Mouse (Mus musculus): Measurements from ENCODE around the gene Gm17409. TPM values are rescaled to one million over a fixed set of nuclear protein-coding genes. Genes with fewer than 3 reads are reported as not detected.

Gm17409 gene
- polyA plus RNA-seq, 1 experiment from 2014 or later = not detected

GRCm38 (mm10) chr2:58516000-58516399, 46.1 kb downstream of the Gm17409 start:
- no peaks in the 10 kb centered on the region for H3K27me3 ChIP-seq
- ATAC-seq = no peak
- no peak overlapping the region for H3K9ac ChIP-seq (replicated peaks)
- H3K4me2 ChIP-seq (replicated peaks) = no peak overlapping the region
- H3K9me3 ChIP-seq = no peaks in the 10 kb centered on the region
- H3K36me3 ChIP-seq = 0 out of 2 replicates have a peak, but pooled peaks cover 3% of the 10 kb centered on the region
- no peak overlapping the region for H3K4me3 ChIP-seq (replicated peaks)
- H3K27ac ChIP-seq = no peak overlapping the region; the same call in 1 of the 2 replicates
- peaks cover 5% of the 10 kb centered on the region for H3K4me1 ChIP-seq (replicated peaks)
- 54% methylated on average over 15 of the region's 15 CpGs for WGBS

- no peak for ATAC-seq
- Histone ChIP-seq H3K4me3 (replicated peaks) (no peak overlapping the region), H3K36me3 (0 out of 2 replicates have a peak, but pooled peaks cover 3% of the 10 kb centered on the region), H3K27ac (no peak overlapping the region), H3K9ac (replicated peaks) (no peak overlapping the region), H3K4me2 (replicated peaks) (no peak overlapping the region), H3K27me3 (no peaks in the 10 kb centered on the region), H3K9me3 (no peaks in the 10 kb centered on the region), H3K4me1 (replicated peaks) (peaks cover 5% of the 10 kb centered on the region)
- 84% methylated on average over 6 of the region's 6 CpGs for WGBS
These were observed 47.0 kb downstream of the Gm17409 start for GRCm38 (mm10) chr2:58516920-58517319.

- no peaks in the 10 kb centered on the region for H3K9me3 ChIP-seq
- H3K27ac ChIP-seq = no peak overlapping the region
- peaks cover 13% of the 10 kb centered on the region for H3K4me1 ChIP-seq (replicated peaks)
- 91% methylated on average over 1 of the region's 1 CpGs for WGBS
- H3K27me3 ChIP-seq = no peaks in the 10 kb centered on the region
- H3K9ac ChIP-seq (replicated peaks) = no peak overlapping the region
- H3K4me3 ChIP-seq (replicated peaks) = no peak overlapping the region
- ATAC-seq = no peak
- H3K4me2 ChIP-seq (replicated peaks) = no peak overlapping the region
- 0 out of 2 replicates have a peak, but pooled peaks cover 3% of the 10 kb centered on the region for H3K36me3 ChIP-seq
These were observed 48.6 kb downstream of the Gm17409 start for GRCm38 (mm10) chr2:58518517-58518916.

Other genes with a start within 250 kb of the Gm17409 start
- gene Acvr1c, start 112.2 kb upstream of the Gm17409 start, polyA plus RNA-seq (2015; fragmentation: Nextera tagmentation; extraction: Ambion mirVana) = 0.59 and 0.73 TPM in 2 replicates
- 3.6 and 4.2 TPM in 2 replicates for gene Acvr1, start 97.0 kb downstream of the Gm17409 start, polyA plus RNA-seq (2015; fragmentation: Nextera tagmentation; extraction: Ambion mirVana)
- gene Upp2, start 97.2 kb downstream of the Gm17409 start, polyA plus RNA-seq (2015; fragmentation: Nextera tagmentation; extraction: Ambion mirVana) = 9.8 and 11.6 TPM in 2 replicates

Data from midbrain, embryonic 13.5 days (tissue).